Mouse (Mus musculus) heart, adult 9 months (tissue): ENCODE measurements at regions not wholly inside any gene's neighbourhood (a gene's known extent, or its start where the extent isn't known, plus 50 kb on each side); places are given as distances from the start of the nearest gene placed in this dataset.

Experiments
- DNase-seq, 2 experiments: peaks; one replicate each; pipeline ENCODE4 v3.0.0; 2022; ENCODE audit warnings: low spot score in 2 of 2

DNA sequence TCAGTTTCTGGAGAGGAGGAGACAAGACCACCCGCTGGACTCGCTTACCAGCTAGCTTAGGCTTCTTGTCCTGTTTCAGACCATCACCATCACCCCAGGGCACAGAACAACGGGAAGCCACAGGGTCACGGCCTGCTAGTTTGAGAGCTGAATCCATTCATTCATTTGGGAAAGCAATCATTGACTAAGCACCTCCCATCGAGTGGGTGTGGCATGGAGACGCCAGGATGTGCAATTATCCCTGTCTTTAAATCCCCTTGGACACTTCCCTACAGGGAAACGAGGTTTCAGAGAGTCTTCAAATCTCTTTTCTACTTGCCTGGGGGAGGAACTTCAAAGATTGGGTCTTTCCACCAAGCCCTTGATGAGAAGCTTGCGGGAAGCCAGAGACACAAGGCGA lies 108.7 kb downstream of the 2410131K14Rik start:
- DNase-seq, result no peak

GRCm38 (mm10) chr5:118354127-118354526 lies 109.1 kb downstream of the 2410131K14Rik start:
- DNase-seq, result no peak

DNA sequence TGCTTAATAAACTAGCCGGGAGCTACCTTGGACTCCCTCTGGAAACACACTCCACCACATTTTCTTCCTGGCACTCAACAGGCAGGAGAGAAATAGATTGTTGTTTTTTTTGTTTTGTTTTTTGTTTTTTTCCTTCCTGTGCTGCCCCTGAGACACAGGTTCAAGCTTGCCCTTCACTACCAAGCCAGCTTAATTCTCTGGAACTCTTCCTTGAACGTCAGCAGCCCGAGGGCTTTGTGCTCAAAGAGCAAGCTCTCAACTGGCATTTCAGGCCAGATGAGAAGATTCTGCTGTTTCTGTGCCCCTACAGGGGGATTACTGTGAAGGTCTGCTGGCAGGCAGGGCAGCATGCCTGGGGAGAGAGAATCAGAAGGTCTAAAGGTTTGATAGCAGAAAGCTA lies 109.8 kb downstream of the 2410131K14Rik start:
- DNase-seq, result no peak

GRCm38 (mm10) chr5:118355287-118355686 lies 110.3 kb downstream of the 2410131K14Rik start:
- DNase-seq, result no peak

DNA sequence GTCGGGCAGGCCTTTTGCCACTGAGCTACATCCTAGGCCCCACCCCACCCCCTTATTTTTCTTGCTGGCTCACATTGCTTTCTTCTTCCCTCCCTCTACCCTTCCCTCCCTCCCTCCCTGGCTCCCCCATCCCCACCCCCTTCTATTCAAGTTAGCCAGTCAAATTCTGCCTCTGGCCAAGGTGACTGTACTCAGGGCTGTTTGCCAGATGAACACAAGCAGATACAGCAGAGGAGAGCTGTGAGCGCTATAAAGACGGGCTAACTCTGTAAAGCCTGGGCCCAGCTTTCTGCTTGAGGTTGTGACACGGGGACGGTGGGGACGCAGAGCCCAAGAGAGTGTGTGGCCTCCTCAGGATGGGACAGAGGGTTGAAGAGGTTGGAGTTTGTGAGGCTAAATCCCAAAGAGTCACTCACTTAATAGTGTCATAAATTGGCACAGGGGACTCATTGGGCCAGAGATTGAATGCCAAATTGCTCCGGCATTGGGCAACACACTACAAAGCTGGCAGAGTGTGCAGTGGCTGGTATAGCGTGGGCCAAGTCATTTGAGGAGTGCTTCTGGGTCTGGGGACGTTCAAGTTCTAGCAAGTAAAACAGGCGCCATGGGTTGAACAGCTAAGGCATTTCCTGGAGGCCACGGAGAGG lies 110.8 kb downstream of the 2410131K14Rik start:
- DNase-seq, result peak in 1 of 2 experiments; percentile 61

- DNase-seq, result no peak
These were observed 114.8 kb downstream of the 2410131K14Rik start for GRCm38 (mm10) chr5:118359646-118360373.

DNA sequence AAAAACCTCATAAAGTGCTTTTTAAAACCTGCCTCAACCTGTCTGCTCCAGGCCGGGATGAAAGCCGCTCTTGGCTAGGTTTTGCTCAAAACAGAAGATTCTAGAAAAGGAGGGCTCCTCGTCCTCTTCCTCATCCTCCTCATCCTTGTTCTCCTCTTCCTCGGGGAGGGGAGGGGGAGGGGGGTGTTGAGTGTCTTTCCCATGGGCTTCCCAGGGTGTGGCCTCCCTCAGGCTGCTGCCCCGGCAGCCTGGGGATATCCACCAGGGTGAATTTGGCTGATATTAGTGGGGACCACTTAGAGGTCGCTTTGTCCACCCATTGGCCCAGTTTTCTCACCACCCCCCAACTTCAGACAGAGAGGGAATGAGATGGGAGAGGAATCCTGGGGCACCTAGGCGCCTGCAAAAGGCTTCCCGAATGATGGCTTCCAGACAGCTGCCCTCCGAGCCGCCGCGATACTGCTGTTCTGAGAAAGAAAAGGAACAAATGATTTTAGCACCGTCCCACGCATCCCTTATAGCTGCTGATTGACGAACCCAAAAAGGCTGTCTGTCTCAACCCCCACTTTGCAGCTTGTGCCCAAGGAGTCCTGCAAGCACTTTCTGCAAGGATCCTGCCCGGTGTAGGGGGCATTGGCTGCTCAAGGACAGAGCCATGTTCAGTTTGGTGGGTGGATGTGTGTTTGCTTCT lies 115.5 kb downstream of the 2410131K14Rik start:
- DNase-seq, result no peak

DNA sequence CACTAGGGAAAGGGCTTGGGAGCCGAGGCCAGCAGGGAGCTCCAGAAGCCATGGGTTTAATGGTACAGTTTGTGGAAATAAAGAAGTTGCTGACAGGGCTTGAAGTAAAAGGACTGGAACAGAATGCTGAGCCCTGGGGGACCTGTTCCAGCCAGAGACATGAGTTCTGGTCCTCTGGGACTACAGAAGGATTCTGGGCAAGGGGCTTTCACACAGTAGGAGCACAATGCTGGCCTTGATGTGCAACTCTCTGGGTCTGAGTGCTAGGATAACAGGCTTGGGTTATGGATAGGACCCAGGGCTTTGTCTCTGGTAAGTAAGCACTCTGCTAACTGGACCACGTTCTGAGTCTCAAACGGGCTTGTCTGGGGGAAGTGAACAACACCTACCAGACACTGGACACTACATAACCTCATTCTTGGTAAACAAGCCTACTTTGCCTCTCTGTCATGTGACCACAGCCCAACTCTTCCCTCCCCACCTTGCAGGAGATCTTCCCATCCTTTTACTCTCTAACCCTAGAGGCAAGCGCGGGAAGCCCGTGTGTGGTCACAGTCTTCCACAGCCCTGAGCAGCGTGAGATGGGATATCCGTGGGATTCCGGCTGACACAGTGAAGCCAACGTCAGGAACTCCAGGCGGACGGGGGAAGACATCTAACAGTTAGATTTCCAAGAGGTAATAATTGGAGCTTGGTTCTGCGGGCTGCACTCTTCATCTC lies 116.3 kb downstream of the 2410131K14Rik start:
- DNase-seq, result no peak

DNA sequence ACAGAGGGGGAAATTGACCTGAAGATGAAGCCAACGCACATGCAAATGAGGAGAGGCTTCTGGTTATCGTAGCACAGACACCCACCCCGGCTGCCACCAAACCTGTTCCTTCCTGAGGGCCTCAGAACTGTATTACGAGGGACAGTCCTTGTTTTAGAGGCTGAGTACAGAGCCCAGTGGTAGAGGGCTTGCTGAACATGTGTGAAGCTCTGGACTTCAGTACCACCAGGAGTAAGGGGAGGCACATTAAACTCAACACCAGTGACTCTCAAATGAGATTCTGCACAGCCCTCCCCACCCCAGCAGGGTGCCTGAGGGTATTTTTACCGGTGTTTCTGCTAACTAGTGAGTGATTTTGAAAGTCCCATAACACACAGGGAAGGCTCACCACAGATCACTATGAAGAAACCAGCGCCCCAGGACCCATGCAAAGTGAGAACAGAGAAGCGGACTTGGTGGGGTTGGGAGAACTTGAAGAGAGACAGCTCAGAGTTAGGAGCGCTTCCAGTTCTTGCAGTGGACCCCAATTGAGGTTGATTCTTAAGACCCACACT lies 116.9 kb downstream of the 2410131K14Rik start:
- DNase-seq, result no peak

DNA sequence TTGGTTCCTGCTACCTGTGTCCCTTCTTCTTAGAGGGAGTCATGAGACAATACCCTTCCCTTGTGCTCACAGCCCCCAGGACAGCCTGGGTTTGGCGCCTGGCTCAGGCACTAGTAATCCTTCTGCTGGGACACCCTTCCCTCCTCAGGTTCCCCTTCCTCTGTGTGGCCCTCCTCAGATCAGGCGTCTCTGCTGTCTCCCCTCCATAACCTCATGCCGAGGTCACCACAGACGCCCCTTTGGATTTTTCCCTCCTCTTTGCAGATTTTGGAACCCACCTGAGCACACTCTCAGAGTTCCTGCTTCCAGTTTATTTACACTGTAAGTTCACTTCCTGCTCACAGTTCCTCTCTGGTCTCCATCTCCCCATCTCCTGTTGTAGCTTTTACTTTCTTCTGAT lies 117.7 kb downstream of the 2410131K14Rik start:
- DNase-seq, result no peak

- DNase-seq, result no peak
These were observed 118.1 kb downstream of the 2410131K14Rik start for GRCm38 (mm10) chr5:118363154-118363553.

GRCm38 (mm10) chr5:118364646-118365045 lies 119.6 kb downstream of the 2410131K14Rik start:
- DNase-seq, result no peak

DNA sequence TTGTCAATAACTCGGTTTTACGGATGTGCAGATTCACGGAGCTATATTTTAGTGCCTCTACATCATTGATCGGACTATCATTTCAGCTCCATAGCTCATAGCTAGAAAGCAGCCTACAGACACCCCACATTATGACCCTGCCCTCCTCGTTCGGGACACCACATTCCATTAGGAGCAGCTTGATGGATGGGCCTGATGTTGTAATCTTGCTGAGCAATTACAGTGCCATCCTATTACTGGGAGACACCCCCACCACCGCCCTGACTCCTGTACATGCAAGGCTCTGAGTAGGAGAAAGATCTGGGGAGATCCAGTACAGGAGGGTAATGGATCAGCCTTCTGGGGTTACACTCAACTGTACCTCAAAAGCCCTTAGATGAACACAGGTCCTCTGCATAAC lies 120.2 kb downstream of the 2410131K14Rik start:
- no peak for DNase-seq

DNA sequence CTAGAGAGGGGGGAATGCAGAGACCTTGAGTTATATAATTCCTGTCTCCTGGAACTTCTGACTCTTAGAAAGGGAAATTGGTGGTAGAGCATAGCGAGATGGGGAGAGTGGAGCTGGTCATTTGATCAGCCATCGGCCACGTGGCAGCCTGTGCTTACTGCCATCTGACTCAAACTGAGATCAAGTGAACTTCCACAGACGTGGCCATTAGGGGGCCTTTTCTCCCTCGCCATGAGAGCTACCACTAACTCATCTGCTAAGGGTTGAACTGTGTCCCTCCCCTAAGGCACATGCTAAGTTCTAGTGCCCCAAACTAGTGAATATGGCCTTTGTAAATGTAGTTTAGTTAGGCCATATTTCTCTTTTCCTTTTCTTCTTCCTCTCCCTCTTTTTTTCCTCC lies 120.6 kb downstream of the 2410131K14Rik start:
- no peak for DNase-seq

GRCm38 (mm10) chr5:118367047-118367446 lies 122.0 kb downstream of the 2410131K14Rik start:
- no peak for DNase-seq

DNA sequence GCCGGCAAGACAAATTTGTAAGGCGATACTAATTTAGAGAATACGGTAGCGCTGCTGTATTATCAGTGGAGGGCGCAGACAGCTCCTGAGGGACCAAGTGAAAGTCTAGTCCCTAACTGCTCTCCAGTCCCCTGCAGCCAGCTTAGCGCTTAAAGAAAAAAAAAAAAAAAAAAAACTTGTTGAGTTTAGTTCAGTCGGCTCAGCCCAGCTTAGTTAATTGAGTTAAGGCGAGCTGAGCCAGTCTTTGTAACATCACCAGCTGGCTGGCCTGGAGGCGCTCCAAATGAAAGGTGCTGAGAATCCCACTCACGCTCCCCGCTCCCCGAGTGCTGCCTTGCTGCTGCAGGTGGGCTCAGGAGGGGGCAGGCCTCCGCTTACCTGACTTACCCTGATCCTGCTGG lies 128.6 kb downstream of the 2410131K14Rik start:
- no peak for DNase-seq

- DNase-seq, result no peak
These were observed 129.9 kb downstream of the 2410131K14Rik start for GRCm38 (mm10) chr5:118374968-118375367.

DNA sequence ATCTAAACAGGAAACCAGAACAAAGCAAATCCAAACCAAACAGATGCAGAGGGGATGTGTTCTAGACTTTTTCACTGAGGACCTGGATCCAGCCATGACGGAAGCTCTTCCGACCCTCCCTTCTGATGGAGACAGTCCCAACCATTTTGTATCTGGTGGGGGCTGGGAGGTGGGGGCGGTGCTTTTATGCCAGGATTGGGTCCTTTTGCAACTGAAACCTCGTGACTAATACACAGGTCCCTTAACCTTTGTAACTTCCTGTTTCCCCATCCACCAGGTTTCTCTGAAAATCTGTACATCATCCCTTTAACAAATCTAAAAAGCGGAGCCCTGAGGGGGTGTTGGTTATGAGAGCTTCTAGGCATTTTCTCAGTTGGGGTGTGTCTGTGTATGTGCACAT lies 130.9 kb downstream of the 2410131K14Rik start:
- no peak for DNase-seq

- no peak for DNase-seq
These were observed 131.5 kb downstream of the 2410131K14Rik start for GRCm38 (mm10) chr5:118376478-118376877.

GRCm38 (mm10) chr5:118377402-118377848 lies 132.4 kb downstream of the 2410131K14Rik start:
- DNase-seq, result no peak

DNA sequence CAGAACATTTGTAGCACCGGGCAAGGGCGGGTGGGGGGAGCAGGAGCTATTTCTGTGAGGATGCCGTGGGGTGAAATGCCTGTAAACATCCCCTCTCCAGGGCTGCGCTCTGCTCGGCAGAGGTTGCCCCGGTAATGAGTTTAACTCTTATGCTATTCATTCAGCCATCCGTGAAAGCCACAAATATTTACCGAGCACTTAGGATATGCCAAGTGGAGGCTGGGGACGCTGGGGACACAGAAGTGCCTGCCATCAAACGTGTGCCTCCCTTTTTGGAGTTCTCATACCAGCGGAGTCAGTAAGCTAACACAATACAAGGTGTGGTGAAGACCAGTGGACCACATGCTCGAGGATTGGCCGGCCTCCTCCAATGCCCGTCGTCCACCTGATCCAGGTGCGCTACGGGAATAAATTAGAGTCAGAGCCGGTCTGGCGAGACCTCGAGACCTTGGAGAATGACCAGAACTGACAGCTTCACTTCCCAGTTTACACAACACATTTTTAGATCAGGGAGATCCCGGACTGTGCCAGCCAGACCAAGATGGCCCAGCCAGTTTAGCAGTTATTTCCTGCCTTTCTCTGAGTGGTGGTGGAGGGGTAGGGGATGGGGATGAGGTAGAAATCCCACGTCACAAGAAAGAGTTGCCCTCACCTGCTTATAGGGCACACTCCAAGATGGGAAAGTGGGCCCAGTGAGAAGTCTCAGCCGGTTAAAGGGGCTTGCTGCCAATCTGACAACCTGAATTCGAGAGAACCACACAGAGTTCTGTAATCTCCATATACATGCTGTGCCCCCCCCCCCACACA lies 134.4 kb downstream of the 2410131K14Rik start:
- DNase-seq, result no peak
